Mouse (Mus musculus): ENCODE measurements around the gene Nemf.
"Not testable (repeated sequence)": the region's sequence is repeated elsewhere in the genome, so short reads cannot be mapped to it uniquely, and the experiment has no call there.

Gene Nemf

DNA sequence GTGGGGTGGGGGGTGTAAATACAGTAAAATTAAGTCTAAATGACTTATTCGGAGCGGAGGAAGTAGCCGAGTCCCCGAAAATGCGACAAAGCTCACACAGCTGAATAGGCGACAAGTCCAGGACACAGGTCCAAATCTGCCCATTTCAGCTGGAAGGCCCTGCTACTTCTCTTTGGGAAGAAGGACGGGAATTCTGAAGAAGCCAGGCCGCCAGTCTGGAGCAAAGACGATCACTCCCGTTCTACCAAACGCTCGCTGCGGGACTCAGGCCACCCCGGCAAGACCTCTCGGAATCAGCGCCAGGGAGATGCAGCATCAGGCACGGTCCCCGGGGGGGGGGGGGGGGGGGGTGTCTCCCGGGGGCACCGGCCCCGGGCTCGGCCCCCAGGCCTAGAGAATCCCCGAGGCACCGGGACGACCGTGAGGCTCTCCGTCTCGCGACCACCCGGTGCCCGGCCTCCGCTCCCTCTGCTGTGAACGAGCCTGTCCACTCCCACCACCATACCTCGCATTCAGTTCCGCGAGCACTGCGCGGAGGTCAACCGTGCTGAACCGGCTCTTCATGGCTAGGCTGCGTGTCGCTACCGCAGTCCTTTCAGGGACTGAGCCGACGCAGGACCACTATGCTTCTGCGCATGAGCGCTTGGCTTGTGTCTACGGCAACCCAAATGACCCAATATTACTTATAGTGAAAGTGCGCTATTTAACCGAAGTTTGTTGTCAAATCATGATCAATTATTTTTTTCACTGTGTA, at the start of gene Nemf:
Gene Nemf (minus strand): TSS at position 620 of the 754 bp plus-strand sequence.
- peak; percentile 63 to 90 for DNase-seq (ENCODE audit: low spot score in 2 of 2)

DNA sequence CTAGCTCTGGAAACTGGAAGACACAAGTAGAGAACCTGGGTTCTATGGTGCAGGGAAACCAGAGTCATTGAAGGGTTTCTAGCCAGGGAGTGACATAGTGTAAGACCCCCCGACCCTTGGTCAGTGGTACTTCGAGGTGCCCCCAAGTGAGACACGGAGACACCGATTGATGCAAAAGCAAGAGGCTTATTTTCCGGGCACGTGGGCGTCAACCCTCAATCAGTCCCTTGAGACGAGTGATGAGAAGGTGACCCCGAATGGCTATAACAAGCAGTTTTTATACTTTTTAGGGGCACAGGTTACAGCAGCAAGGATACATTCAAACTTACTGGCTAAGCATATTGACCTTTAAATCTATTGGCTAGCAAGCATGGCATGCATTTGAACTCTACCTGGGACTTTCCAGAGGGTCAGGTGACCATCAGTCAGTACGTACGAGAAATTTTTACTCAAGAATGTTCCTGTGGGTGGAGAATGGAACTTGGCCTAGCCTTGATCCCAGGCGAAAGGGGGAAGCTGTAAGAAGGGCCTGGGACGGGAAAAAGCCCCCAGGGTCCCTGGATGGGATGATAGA, 45.7 kb upstream of the Nemf start:
- DNase-seq (ENCODE audit: low spot score in 2 of 2) = no peak

DNA sequence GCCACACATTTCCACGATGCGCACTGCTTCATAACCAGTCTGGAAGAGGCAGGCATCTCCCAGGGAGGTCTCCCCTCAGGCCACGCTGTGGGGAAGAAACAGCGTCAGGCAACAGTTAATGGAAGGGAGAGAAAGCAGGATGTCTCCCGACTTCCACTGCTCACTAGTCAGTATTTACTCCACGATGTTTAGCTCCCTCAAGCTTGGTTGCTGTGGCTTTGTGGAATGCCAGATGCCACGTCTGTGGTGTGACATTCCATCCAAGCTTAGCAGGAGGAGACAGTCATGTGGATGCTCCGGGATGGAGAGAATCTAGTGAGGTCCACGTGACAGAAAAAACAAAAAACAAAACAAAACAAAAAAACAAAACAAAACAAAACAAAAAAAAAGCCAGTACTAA, 45.1 kb upstream of the Nemf start:
- no peak for DNase-seq (ENCODE audit: low spot score in 2 of 2)

DNA sequence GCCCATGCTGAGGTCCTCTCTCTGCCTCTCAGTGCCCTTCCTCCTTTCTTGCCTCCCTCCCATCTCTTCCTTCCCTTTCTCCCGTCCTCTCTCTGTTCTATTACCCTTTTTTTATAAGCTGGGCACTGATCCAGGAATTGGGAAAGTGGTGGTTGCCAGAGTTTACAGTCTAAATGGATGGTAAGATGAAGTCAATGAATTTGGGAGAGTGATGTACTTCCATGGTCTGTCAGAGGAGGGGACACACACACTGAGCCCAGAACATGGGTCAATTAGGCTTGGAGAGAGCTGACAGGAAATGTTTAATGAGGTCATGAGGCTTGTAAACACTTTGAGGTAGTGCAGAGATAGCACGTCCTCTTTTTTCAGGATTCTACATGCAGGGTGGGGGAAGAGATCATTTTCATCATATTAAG, 43.9 kb upstream of the Nemf start:
- DNase-seq (ENCODE audit: low spot score in 2 of 2) = no peak

DNA sequence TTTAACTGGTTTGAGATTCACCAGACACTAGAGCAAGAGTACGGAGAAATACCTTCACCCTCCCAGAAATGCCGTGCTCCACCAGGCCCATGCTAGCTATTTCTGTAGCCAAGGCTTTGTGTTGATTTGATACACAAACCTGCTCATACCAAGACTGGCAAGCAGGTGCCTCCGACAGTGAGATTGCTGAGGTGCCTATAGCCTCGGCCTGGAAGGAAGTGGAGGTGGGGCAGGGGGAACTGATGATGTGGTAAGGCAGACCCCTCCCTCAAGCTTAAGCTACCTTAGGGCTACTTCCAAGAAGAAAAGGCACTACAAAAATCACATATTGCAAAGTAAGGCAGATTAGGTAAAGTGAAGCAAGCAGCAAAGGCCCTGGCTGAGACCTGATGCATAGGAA, 43.4 kb upstream of the Nemf start:
- no peak for DNase-seq (ENCODE audit: low spot score in 2 of 2)

DNA sequence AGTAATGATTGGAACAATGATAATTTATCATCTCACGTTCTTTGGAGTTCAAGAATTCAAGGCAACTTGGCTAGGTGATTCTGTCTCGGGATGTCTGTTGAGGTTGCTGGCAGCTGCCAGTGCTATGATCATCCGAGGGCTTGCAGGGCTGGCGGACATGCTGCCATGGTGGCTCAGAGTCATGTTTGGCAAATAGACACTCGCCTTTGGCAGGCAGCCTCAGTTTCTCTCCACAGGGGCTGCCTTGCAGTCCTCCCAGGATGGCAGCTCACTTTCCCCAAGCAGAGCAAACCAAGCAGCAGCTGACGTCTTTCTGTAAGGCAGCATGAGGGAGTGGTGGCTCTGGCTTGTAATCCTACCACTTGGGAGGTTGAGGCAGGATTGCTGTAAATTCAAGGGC, 37.5 kb upstream of the Nemf start:
- no peak for DNase-seq (ENCODE audit: low spot score in 2 of 2)

DNA sequence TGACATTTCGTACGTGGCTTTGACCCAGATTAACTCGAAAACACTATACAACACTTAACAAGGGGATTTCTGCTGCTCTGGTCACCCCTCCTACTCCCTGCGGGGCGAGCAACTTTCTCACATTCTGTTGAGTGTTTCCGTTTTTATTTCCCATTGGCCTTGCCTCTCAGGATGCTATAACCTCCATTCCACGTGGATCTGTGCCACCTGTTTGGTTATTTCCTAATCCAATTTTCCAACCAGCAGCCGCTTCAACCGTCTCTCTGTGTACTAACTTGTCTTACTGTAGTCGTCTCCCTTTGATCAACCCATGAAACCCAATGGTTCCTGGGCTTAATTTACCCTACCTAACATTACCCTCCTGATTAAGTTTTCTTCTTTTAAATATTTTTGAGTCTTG, 36.1 kb upstream of the Nemf start:
- no peak for DNase-seq (ENCODE audit: low spot score in 2 of 2)

DNA sequence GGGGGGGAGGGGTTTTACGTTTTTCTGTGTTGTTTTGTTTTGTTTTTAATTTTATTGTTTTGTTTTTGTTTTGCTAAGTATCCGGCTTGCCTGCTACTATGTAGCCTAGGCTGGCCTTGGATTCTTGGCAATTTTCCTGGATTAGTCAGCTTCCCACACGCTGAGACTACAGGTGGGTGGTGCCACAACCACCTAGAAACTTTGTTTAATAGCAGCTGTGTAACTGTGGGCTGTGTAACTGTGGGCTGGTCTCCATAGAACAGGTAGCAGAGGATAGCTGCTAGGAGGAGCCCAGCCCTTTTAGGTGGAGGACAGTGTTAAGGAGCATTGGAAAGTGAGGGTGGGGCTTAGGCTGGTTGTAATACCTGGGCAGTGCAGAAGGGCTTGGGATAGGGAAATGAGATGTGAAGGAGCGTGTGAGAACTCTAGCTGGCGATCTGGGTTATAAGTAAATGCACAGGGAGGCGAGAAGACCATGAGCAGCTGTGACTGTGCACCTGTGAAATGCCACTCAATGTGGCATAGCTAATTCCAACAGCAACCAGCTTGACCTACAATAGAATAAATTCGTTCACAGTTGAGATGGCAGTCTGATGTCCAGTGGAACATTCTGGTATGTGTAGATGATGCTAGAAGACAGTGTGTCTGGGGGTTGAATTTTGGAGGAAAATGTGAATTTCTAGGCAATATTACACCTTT, 33.2 kb upstream of the Nemf start:
- DNase-seq (ENCODE audit: low spot score in 2 of 2) = no peak

DNA sequence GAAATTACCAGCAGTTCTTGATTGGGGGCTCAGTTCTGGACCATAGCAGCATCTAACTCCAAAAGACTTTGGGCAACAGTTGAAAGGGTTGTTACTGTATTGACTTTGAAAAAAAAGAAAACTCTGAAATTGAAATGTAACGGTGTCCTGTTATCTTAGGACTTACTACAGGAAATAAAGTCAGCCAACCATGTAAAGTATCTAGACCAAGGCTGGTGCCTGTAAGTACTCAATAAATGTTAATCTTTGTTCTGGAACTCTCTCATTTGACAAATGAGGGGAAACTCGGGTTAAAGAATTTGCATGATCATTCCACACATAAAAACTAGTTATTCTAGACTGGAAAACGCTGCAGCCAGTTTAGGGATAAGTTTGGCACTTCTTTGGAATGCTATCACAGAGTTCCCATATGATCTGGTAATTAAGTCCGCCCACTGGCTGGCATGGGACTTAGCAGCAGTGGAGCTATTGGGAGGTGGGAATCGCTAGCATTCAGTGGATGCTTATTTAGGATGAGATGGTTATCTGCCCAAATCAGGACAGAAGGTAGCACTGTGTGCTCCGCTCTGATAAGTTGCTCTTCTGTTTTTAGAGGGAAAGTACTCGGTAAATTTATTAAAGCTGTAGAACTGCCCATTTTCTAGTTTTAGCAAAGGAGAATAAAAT, 32.4 kb upstream of the Nemf start:
- DNase-seq (ENCODE audit: low spot score in 2 of 2) = peak in 1 of 2 experiments; percentile 14

DNA sequence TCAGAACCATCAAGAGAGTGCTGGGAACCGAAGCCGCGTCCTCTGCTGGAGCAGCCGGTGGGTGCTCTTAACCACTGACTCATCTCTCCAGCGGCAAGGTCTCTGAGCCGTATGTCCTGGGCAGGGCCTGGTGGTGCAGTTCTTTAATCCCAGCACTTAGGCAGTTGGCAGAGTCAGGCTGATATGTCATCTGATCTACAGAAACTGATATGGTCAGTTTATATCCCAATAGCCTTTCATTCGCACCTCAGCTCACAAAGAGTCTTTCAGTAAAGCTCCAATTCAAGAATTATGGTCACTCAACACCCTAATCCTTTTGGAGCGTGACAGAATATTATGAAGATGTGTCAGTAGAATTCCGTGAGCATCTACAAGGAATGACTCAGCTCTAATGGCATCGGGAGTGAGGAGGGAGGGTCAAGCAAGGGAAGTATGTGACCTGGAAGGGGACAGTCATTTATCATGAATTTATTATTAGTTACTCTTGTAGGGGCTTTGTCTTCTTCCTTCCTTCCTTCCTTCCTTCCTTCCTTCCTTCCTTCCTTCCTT, 31.4 kb upstream of the Nemf start:
- no peak for DNase-seq (ENCODE audit: low spot score in 2 of 2)

DNA sequence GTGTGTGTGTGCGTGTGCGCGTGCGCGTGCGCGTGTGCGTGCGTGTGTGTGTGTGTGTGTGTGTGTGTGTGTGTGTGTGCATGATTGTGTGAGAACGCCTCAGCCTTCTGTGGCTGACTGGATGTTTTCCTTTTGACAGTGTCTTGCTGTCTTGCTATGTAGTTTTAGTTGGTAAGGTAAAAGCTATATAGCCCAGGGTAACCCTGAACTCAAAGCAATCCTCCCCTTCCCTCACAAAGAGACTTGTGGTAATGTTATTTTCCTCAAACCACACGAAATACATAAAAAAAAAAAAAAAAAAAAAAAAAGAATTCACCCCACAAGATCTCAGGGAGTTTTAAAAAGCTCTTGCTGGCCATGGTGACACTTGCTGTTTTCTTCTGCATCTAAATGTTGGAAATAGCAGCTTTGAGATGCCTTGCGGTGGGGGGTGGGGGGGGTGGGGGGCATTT, 29.3 kb upstream of the Nemf start:
- DNase-seq (ENCODE audit: low spot score in 2 of 2) = not testable (repeated sequence)

DNA sequence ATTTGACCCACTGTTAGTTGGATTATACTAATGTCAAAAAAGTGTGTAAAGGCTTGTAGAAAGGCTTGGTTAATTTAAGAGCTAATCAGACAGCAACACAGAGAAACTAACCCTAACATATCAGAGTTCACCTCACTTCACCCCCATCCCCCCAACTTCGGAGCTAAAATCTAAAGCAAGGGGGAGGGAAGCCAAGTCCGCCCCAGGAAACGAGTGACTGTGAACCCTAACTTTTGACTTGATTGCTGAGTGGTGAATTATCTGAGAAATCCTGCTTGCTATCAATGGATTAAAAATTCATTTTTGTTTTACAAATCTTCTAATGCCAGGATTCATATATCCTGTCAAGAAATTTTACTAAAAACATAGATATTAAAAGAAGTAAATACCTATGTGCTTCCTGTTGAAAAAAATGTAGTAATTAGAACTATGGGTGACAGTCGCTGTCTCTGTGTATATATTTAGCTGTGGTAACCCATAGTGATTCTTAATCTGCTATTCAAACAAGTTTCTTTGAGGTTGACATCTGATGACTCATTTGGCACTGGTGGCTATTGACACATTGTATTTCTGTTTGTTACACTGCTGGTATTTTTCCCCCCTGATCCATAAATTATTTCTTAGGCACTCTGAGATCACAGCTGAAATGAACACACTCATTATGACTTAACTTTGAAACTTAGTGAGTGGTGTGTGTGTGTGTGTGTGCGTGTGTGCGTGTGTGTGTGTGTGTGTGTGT, 28.7 kb upstream of the Nemf start:
- DNase-seq (ENCODE audit: low spot score in 2 of 2) = no peak

DNA sequence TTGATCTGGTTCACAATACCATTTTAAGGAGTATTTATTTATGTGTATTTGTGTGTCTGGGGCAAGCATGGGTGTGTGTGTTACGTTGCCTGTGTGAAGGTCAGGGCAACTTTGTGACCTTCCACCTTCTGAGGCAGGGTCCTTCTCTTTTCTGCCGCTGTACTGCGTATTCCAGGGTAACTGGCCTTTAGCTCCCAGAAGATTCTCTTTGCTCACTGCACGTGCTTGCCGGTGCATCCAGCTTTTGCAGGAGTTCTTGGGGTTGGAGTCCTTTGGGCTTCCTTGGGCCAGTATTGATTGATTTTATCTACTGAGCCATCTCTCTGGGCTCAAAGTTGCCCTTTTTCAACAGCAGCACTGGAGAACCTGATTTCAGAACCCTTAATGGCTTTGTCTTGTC, 27.6 kb upstream of the Nemf start:
- no peak for DNase-seq (ENCODE audit: low spot score in 2 of 2)

DNA sequence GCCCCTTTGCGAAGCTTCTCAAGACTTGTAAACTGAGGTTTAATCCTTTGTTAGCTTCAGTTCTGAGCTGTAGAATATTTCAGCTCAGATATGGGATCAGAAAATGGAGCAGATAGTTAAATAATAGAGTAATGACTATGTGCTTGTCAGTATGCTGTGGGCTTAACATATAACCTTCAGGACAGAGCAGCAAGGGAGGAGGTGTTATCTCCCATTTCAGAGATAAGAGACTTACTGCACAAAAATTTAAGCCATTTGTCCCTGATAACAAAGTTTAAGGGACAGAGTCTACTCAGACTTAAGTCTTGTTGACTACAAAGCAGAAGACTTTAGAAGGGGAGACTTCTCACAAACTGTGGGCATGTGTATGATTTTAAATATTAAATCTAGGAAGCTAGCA, 25.9 kb upstream of the Nemf start:
- DNase-seq (ENCODE audit: low spot score in 2 of 2) = no peak

DNA sequence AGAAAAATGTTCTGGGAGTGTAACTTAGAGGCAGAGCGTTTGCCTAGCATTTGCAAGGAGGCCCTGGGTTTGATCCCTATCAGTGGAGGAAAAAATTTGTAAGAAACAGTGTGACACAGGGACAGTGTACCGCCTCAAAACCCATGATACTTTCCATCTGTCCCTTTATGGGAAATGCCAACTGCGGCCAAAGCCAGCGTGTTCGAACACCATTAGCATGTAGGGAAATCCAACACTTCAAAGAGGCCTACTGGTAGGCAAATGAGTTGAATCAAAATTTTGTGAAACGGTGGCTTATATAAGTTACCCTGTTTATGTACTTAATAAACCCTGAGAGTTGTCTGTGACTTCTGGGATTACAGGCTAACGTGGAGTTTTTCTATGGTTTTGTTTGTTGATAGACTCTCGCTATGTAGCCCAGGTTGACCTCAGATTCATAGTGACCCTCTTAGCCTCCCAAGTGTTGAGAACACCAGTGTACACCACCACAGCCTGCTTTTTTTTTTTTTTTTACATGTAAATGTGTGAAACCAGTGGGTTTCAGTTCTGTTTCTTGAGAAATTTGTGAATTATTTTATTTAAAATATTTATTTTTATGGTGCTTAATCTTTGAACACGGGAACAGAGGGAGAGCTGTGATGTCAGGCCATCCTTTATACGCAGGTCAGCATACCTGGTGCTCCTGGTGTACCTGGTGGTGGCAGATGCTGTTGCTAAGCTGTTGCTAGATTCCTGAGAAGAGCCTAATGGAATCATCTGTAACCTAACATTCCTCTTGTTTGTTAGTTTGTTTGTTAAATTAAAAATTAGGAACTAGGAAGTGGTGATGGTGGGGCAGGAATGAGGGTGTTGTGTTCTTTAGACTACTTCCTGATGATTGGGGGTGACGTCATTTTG, 21.8 kb upstream of the Nemf start:
- DNase-seq (ENCODE audit: low spot score in 2 of 2) = no peak

DNA sequence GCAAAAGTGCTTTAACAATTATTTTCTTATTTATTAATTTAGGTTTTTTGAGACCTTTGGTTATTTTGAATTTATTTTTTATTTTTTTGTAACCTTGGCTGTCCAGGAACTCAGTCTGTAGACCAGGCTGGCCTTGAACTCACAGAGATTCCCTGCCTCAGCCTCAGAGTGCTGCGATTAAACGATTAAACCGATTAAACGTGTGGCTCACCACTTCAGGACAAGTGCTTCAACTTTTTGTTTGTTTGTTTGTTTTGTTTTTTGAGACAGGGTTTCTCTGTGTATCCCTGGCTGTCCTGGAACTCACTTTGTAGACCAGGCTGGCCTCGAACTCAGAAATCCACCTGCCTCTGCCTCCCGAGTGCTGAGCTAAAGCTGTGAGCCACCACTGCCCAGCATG, 20.7 kb upstream of the Nemf start:
- DNase-seq (ENCODE audit: low spot score in 2 of 2) = not testable (repeated sequence)

DNA sequence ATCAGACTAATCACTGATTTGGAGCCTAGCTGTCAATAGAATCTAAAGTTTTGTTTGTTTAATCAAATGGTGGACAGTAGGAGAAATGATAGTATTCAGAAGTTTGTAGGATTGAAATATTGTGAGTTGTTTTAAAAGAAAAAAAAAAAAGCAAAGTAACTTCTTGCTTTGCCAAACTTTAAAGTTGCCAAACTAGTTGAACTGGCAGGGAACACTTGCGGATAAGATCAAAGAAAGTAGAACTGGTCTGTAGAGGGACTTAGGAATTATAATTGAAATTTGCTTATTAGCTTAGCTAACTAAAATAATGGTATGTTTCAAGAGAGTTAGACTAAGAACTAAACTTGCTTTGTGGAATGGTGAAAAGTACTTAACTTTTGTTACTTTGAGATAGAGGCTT, 20.2 kb upstream of the Nemf start:
- DNase-seq (ENCODE audit: low spot score in 2 of 2) = no peak

DNA sequence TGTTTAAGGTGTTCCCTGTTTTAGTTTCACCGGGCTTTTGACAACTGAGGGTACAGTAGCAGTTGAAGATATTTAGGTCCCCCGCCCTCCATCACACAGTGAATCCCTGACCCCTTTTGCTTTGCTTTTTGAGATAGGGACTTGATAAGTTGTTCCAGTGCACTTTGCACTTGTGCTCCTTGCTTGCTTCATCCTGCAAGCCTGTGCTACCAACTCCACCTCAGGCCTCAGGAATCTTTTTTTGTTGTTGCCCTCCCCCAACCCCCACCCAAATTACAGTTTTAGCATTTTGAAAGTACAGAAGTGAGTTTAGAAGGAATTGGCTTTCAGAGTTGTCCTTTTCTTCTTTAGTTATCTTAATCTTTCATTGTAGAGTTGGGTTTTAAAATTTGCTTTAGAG, 19.2 kb upstream of the Nemf start:
- no peak for DNase-seq (ENCODE audit: low spot score in 2 of 2)

DNA sequence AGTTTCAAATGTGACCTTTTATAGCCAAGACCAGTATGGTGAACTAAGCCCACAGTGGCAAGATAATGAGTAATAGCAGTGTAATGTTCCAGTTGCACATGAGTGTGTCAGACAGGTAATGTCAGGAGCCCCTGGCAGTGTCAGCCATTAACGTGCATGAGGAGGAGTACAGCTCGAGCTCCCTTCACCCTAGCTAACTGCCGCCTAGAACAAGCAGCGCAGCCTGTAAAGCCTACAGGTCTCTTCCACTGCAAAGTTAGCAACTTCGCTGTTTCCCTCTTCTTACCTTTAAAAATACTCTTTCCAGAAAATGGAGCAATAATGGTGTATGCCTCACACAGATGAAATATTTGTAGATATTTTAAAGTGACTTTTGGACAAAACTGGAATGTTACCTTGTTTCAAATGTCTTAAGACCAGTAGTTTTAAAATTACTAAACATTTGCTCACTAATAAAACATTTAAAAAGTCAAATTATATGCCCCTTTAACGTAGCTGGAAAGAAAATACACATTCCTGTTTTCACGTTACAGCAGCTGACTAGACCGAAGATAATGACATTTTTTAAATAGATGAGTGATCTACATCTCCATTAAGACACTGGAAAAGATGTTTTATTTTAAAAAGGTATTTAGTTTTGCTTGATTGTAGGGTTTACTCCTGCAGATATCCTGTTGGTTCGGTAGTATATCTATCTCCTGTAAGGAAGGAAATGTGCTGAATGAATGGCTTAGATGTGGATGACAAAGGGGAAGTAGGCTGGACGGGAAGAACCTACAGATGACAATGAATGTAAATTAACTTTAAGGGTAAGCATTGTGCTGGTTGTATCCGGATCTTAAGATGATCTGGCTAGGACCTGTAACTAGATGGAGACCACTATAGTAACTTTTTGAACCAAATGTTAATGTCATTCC, 17.1 kb upstream of the Nemf start:
- DNase-seq (ENCODE audit: low spot score in 2 of 2) = no peak

Data from left cerebral cortex, adult 9 months (tissue).